Mouse (Mus musculus): ENCODE results near the gene Acot13.

Acot13 gene

GRCm38 (mm10) chr13:24830756-24831352 lies 486 bp downstream of the Acot13 start:
- DNase-seq (ENCODE audit: low read depth in 1 of 2, low spot score in 2 of 2): no peak

GRCm38 (mm10) chr13:24826116-24826515 lies 5.2 kb downstream of the Acot13 start:
- no peak for DNase-seq (ENCODE audit: low read depth in 1 of 2, low spot score in 2 of 2)

- DNase-seq (ENCODE audit: low read depth in 1 of 2, low spot score in 2 of 2): no peak
These were observed 5.8 kb downstream of the Acot13 start for GRCm38 (mm10) chr13:24825587-24825986.

GRCm38 (mm10) chr13:24824647-24825046 lies 6.7 kb downstream of the Acot13 start:
- no peak for DNase-seq (ENCODE audit: low read depth in 1 of 2, low spot score in 2 of 2)

GRCm38 (mm10) chr13:24822663-24823343 lies 8.5 kb downstream of the Acot13 start:
- DNase-seq (ENCODE audit: low read depth in 1 of 2, low spot score in 2 of 2): no peak

- no peak for DNase-seq (ENCODE audit: low read depth in 1 of 2, low spot score in 2 of 2)
These were observed 11.4 kb downstream of the Acot13 start for GRCm38 (mm10) chr13:24819931-24820330.

GRCm38 (mm10) chr13:24816125-24817092 lies 14.9 kb downstream of the Acot13 start:
- DNase-seq (ENCODE audit: low read depth in 1 of 2, low spot score in 2 of 2): no peak

GRCm38 (mm10) chr13:24814616-24815015 lies 16.7 kb downstream of the Acot13 start:
- DNase-seq (ENCODE audit: low read depth in 1 of 2, low spot score in 2 of 2): no peak

- no peak for DNase-seq (ENCODE audit: low read depth in 1 of 2, low spot score in 2 of 2)
These were observed 18.8 kb downstream of the Acot13 start for GRCm38 (mm10) chr13:24812521-24812920.

GRCm38 (mm10) chr13:24806079-24806478 lies 25.3 kb downstream of the Acot13 start:
- no peak for DNase-seq (ENCODE audit: low read depth in 1 of 2, low spot score in 2 of 2)

GRCm38 (mm10) chr13:24803196-24803595 lies 28.1 kb downstream of the Acot13 start:
- no peak for DNase-seq (ENCODE audit: low read depth in 1 of 2, low spot score in 2 of 2)

- DNase-seq (ENCODE audit: low read depth in 1 of 2, low spot score in 2 of 2): peak; percentile 10 to 59
These were observed 29.1 kb downstream of the Acot13 start for GRCm38 (mm10) chr13:24802131-24802691.

- peak in 1 of 2 experiments; percentile 49 for DNase-seq (ENCODE audit: low read depth in 1 of 2, low spot score in 2 of 2)
These were observed 29.9 kb downstream of the Acot13 start, which contains the start of gene BC005537 for GRCm38 (mm10) chr13:24801308-24801921. Gene BC005537, plus strand, starts transcription at chr13:24801657.

GRCm38 (mm10) chr13:24800674-24801307 lies 30.5 kb downstream of the Acot13 start:
- peak; percentile 93 to 98 for DNase-seq (ENCODE audit: low read depth in 1 of 2, low spot score in 2 of 2)

- DNase-seq (ENCODE audit: low read depth in 1 of 2, low spot score in 2 of 2): peak; percentile 10 to 25
These were observed 31.2 kb downstream of the Acot13 start for GRCm38 (mm10) chr13:24799925-24800673.

GRCm38 (mm10) chr13:24799378-24799777 lies 32.0 kb downstream of the Acot13 start:
- DNase-seq (ENCODE audit: low read depth in 1 of 2, low spot score in 2 of 2): no peak

GRCm38 (mm10) chr13:24798686-24799085 lies 32.7 kb downstream of the Acot13 start:
- no peak for DNase-seq (ENCODE audit: low read depth in 1 of 2, low spot score in 2 of 2)

- peak; percentile 14 to 40 for DNase-seq (ENCODE audit: low read depth in 1 of 2, low spot score in 2 of 2)
These were observed 38.8 kb downstream of the Acot13 start for GRCm38 (mm10) chr13:24792411-24793045.

- peak; percentile 81 to 92 for DNase-seq (ENCODE audit: low read depth in 1 of 2, low spot score in 2 of 2)
These were observed 40.0 kb downstream of the Acot13 start for GRCm38 (mm10) chr13:24791349-24791748.
